Mouse (Mus musculus) stomach, postnatal 0 days (tissue): Measurements from ENCODE around the gene Capn2. TPM values are rescaled to one million over a fixed set of nuclear protein-coding genes. Genes with fewer than 3 reads are reported as not detected.

ENCODE experiments used
- ATAC-seq: fragments of 200-750 bp; cut with Nextera tagmentation; 2 replicates; pipeline ENCODE4 v1.8.0; 2017; ENCODE audit not compliant: low FRiP score, low TSS enrichment
- DNase-seq: peaks from one replicate; pipeline ENCODE4 v3.0.0-alpha.2; 2016; ENCODE audit warnings: low spot score
- H3K27ac ChIP-seq: fragments of 300-500 bp; sonication (generic); replicated peaks from 2 replicates; pipeline ENCODE4 v1.5.1; 2014; ENCODE audit warnings: mild to moderate bottlenecking, control low read depth
- H3K27me3 ChIP-seq: fragments of 300-500 bp; sonication (generic); 2 replicates; pipeline ENCODE4 v1.6.1; 2014; ENCODE audit warnings: low read length; ENCODE audit not compliant: control insufficient read depth, insufficient read depth
- H3K36me3 ChIP-seq: fragments of 300-500 bp; sonication (generic); 2 replicates; pipeline ENCODE4 v1.6.1; 2014; ENCODE audit warnings: low read length, mixed read lengths; ENCODE audit not compliant: control insufficient read depth, insufficient read depth
- H3K4me1 ChIP-seq: fragments of 300-500 bp; sonication (generic); replicated peaks from 2 replicates; pipeline ENCODE4 v1.6.1; 2014; ENCODE audit warnings: antibody characterized with exemption; ENCODE audit not compliant: control insufficient read depth, insufficient read depth
- H3K4me2 ChIP-seq: fragments of 300-500 bp; sonication (generic); replicated peaks from 2 replicates; pipeline ENCODE4 v1.6.1; 2014; ENCODE audit warnings: low read depth, mild to moderate bottlenecking, control low read depth, moderate library complexity
- H3K4me3 ChIP-seq: fragments of 300-500 bp; sonication (generic); 2 replicates; pipeline ENCODE4 v1.5.1; 2014; ENCODE audit warnings: low read depth, low read length, control low read depth
- H3K9ac ChIP-seq: fragments of 300-500 bp; sonication (generic); 2 replicates; pipeline ENCODE4 v1.6.1; 2014; ENCODE audit warnings: mild to moderate bottlenecking, low read length, control low read depth, mixed read lengths
- H3K9me3 ChIP-seq: fragments of 300-500 bp; sonication (generic); 2 replicates; pipeline ENCODE4 v1.6.1; 2016; ENCODE audit warnings: low read length; ENCODE audit not compliant: control insufficient read depth
- CTCF ChIP-seq: IDR thresholded peaks from 2 replicates; pipeline ENCODE4 v1.5.1; 2016; ENCODE audit warnings: antibody characterized with exemption, low read depth, mild to moderate bottlenecking, moderate library complexity
- EP300 ChIP-seq: optimal IDR thresholded peaks from 2 replicates; pipeline ENCODE3; 2016; ENCODE audit warnings: antibody characterized with exemption
- WGBS: fragments of 180-500 bp; shearing (Covaris S2); extraction: QIAGEN DNeasy Blood & Tissue Kit; methylation state at CpG from one replicate; pipeline ENCODE4 v1.1.7; 2014; 5-methylcytosine and 5-hydroxymethylcytosine counted together
- polyA plus RNA-seq: library from polyadenylated mRNA; unstranded; fragments of >200 nt; fragmentation: Nextera tagmentation; extraction: Ambion mirVana; gene quantifications from 2 replicates; pipeline ENCODE4 v1.2.1, GENCODE M21; 2015

The Capn2 gene
- polyA plus RNA-seq, 1 experiment from 2014 or later = 55.6 TPM

GRCm38 (mm10) chr1:182441791-182442473 lies 75.5 kb downstream of the Capn2 start:
- ATAC-seq = no peak
- Histone ChIP-seq H3K9me3 (no peaks in the 10 kb centered on the region), H3K4me1 (no peaks in the 10 kb centered on the region), H3K4me3 (no peak overlapping the region), H3K9ac (no peak overlapping the region), H3K36me3 (peaks cover 39% of the 10 kb centered on the region), H3K4me2 (no peak overlapping the region), H3K27me3 (no peaks in the 10 kb centered on the region), H3K27ac (no peak overlapping the region)
- TF ChIP-seq CTCF = no peak
- 86% methylated on average over 18 of the region's 18 CpGs for WGBS
- DNase-seq = no peak

DNA sequence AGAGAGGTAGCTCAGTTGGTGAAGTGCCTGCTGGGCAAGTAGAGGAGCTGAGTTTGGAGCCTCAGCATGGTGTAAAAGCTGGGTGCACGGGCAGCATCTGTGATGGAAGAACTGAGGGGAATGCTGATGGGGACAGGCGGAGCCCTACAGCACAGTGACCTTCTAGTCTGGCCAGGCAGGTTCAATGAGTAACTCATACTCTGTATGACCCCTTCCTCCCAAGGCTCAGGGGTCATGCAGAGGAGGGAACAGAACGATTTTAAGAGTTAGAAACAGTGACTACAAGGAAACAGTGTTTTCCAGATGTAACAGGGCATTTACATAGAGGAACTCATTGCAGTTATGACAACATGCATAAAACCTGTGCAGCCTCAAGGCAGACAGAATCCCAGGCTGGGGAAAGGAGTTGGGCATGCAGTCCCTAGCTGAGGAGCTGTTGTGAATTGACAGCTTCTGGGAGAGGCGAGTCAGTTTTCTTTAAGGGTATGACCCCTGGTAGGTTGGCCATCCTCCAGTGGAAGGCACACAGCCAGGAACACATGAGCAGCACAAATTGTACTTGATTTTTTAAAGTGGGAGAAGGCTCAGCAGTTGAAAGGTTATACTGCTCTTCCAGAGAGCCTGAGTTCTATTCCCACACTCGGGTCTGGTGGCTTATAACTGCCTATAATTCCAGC lies 77.7 kb downstream of the Capn2 start:
- Histone ChIP-seq H3K4me1 (no peaks in the 10 kb centered on the region), H3K36me3 (peaks cover 26% of the 10 kb centered on the region), H3K27me3 (no peaks in the 10 kb centered on the region), H3K9ac (no peak overlapping the region), H3K4me3 (no peak overlapping the region), H3K9me3 (no peaks in the 10 kb centered on the region), H3K4me2 (no peak overlapping the region), H3K27ac (no peak overlapping the region)
- DNase-seq = no peak
- ATAC-seq = peak; percentile 24; the same call in 1 of the 2 replicates
- TF ChIP-seq CTCF (no peak), EP300 (no peak)
- 54% methylated on average over 5 of the region's 5 CpGs for WGBS

DNA sequence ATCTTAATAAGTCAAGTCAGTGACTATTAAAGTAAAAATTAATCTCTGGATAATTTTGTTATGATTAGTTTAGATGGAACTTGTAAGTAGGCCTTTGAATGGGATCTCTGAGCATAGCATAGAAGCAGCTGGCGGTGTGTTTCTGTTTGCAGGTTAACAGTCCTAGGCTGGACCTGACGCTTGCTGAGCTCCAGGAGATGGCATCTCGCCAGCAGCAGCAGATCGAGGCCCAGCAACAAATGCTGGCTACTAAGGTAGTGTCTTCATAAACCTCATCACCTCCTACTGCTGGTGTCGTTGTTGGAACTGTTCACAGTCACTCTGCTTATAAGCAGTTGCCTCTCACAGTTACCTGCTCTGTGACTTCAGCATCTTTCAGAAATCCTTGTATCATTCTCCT lies 80.7 kb downstream of the Capn2 start:
- Histone ChIP-seq H3K4me1 (no peaks in the 10 kb centered on the region), H3K27me3 (no peaks in the 10 kb centered on the region), H3K9ac (no peak overlapping the region), H3K9me3 (no peaks in the 10 kb centered on the region), H3K4me2 (no peak overlapping the region), H3K4me3 (no peak overlapping the region), H3K36me3 (peaks cover 16% of the 10 kb centered on the region; the same call in 1 of the 2 replicates), H3K27ac (no peak overlapping the region)
- WGBS = 59% methylated on average over 5 of the region's 5 CpGs
- DNase-seq (no peak), ATAC-seq (no peak)
- TF ChIP-seq EP300 = no peak

DNA sequence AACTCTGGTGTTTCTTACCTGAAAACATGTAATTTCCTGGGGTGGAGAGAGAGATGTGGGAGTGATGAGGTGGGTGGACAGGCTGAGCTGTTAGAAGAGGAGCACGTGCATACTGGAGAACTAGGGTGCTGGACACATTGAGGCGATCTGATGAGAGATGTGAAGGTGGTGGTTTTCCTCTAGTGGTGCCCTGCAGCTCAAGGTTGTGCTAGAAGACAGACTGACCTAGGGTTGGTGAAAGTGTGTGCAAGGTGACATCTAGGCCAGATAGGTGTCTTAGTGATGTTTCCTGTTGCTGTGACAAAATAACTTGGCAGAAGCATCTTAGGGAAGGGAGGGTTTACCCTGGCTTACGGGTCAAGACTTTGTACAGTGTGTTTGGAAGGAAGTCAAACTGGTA lies 85.3 kb downstream of the Capn2 start:
- Histone ChIP-seq H3K9me3 (no peaks in the 10 kb centered on the region), H3K4me3 (no peak overlapping the region), H3K9ac (no peak overlapping the region), H3K4me2 (no peak overlapping the region), H3K4me1 (no peaks in the 10 kb centered on the region), H3K27ac (no peak overlapping the region), H3K36me3 (peaks cover 8% of the 10 kb centered on the region; the same call in 1 of the 2 replicates), H3K27me3 (no peaks in the 10 kb centered on the region)
- ATAC-seq = no peak
- no peak for DNase-seq
- TF ChIP-seq CTCF (no peak), EP300 (no peak)
- WGBS = 94% methylated on average over 3 of the region's 3 CpGs

- Histone ChIP-seq H3K27ac (no peak overlapping the region), H3K9ac (no peak overlapping the region), H3K4me3 (no peak overlapping the region), H3K4me2 (no peak overlapping the region), H3K36me3 (peaks cover 8% of the 10 kb centered on the region; the same call in 1 of the 2 replicates), H3K9me3 (no peaks in the 10 kb centered on the region), H3K4me1 (no peaks in the 10 kb centered on the region), H3K27me3 (no peaks in the 10 kb centered on the region)
- 91% methylated on average over 2 of the region's 2 CpGs for WGBS
- no peak for TF ChIP-seq EP300
- TF ChIP-seq CTCF = no peak
- no peak for ATAC-seq
- no peak for DNase-seq
These were observed 86.7 kb downstream of the Capn2 start for GRCm38 (mm10) chr1:182430676-182431075.

DNA sequence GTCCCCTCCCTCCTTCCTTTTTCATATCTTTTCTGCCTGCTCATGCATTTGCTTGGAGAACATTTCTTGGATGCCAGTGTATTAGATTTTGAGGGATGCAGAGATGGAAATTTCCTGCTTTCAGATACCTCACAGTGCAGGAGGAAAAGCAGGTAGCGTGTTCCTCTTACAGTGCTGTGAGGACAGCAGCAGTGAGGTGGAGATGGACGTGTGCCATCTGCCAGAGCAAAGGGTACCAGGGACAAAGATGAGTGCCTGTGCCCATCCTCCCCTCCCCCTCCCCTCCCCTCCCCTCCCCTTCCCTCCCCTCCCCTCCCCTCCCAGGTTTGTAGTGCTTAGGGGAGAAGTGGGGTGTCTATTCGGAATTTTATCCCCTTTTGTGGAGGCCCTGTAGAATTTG lies 87.6 kb downstream of the Capn2 start:
- H3K9me3 ChIP-seq = no peaks in the 10 kb centered on the region
- no peak for DNase-seq
- H3K4me1 ChIP-seq = no peaks in the 10 kb centered on the region
- H3K9ac ChIP-seq = no peak overlapping the region
- H3K4me2 ChIP-seq = no peak overlapping the region
- 80% methylated on average over 3 of the region's 3 CpGs for WGBS
- ATAC-seq = no peak
- H3K27ac ChIP-seq = no peak overlapping the region
- no peaks in the 10 kb centered on the region for H3K27me3 ChIP-seq
- TF ChIP-seq EP300 (no peak), CTCF (no peak)
- H3K36me3 ChIP-seq = peaks cover 8% of the 10 kb centered on the region; the same call in 1 of the 2 replicates
- H3K4me3 ChIP-seq = no peak overlapping the region
